Mouse (Mus musculus) Muller cell, postnatal 12 days (primary cell): ENCODE measurements around the gene Emc4.

Experiments
- DNase-seq: peaks from one replicate; pipeline ENCODE4 v3.0.0-alpha.2; 2015; ENCODE audit errors: inconsistent ontology term

The Emc4 gene

GRCm38 (mm10) chr2:112339736-112340135, 28.1 kb downstream of the Emc4 start:
- DNase-seq = no peak

GRCm38 (mm10) chr2:112337211-112337610, 30.6 kb downstream of the Emc4 start:
- DNase-seq = no peak

GRCm38 (mm10) chr2:112332051-112332898, 35.6 kb downstream of the Emc4 start:
- no peak for DNase-seq

- DNase-seq = no peak
These were observed 39.6 kb downstream of the Emc4 start for GRCm38 (mm10) chr2:112328069-112328777.

GRCm38 (mm10) chr2:112318905-112319304, 48.9 kb downstream of the Emc4 start:
- peak; percentile 61 for DNase-seq

GRCm38 (mm10) chr2:112318227-112318626, 49.6 kb downstream of the Emc4 start:
- no peak for DNase-seq

GRCm38 (mm10) chr2:112315638-112316037, 52.2 kb downstream of the Emc4 start:
- no peak for DNase-seq
